Mouse (Mus musculus): ENCODE results near the gene Ctnnd2. TPM values are rescaled to one million over a fixed set of nuclear protein-coding genes. Genes with fewer than 3 reads are reported as not detected.

Ctnnd2 gene
- polyA plus RNA-seq, 1 experiment from 2014 or later = 4.3 TPM

DNA sequence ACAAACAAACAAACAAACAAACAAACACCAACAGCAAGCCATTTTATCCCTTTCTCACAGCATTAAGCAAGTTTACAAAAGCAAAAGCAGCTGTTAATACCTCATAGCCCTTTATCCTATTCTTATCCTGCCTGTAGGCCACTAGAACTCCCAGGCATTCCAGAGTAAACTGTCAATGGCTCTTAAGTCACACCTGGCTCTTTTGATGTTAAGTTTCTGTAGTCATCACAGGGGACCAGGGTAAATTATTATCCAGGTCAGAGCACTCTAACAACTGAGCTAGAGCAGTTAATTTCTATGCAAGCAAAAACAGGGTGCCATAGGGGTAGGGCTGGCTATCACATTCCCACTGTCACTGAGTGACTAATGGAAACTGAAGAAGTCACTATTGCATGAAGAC is 214.1 kb downstream of the Ctnnd2 start:
- peak; percentile 76 for DNase-seq (ENCODE audit: low spot score)
- Histone ChIP-seq H3K36me3 (ENCODE audit: insufficient read depth, low read length) (no peaks in the 10 kb centered on the region), H3K4me2 (replicated peaks; ENCODE audit: low read depth, low read length) (no peak overlapping the region), H3K9ac (replicated peaks; ENCODE audit: low read depth) (no peak overlapping the region), H3K4me1 (ENCODE audit: insufficient read depth, low read depth, low read length) (0 out of 2 replicates have a peak, but pooled peaks cover 3% of the 10 kb centered on the region), H3K27me3 (replicated peaks; ENCODE audit: insufficient read depth, low read length) (no peaks in the 10 kb centered on the region), H3K27ac (ENCODE audit: low read length) (peak overlapping the region; percentile 14; the same call in 1 of the 2 replicates), H3K9me3 (ENCODE audit: low read length) (no peaks in the 10 kb centered on the region), H3K4me3 (ENCODE audit: low read depth, low read length) (no peak overlapping the region)
- TF ChIP-seq EP300 (IDR thresholded peaks at IDR 0.05) (peak; percentile 95), CTCF (IDR thresholded peaks at IDR 0.05) (no peak)
- ATAC-seq = peak; percentile 70

DNA sequence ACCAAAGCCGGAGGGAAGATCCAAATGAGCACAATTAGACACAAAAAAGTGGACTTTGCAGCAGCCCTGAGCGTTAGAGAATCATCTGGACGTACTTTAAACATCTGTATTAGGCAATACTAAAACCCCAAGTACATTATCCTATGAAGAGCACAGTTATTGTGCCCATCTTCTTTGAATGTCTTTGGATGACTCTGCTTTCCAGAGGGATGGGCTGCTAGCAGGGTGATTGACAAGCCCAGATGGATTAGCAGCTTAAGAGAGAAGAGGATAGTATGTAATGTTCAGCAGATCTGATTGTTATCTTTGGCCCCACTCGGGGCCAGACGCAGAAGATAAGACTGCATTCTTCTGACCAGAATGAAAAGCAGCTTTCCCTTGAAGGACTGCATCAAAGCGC is 214.9 kb downstream of the Ctnnd2 start:
- no peak overlapping the region for H3K4me3 ChIP-seq (ENCODE audit: low read depth, low read length)
- no peak for DNase-seq (ENCODE audit: low spot score)
- H3K4me2 ChIP-seq (replicated peaks; ENCODE audit: low read depth, low read length) = no peak overlapping the region
- H3K9me3 ChIP-seq (ENCODE audit: low read length) = no peaks in the 10 kb centered on the region
- H3K4me1 ChIP-seq (ENCODE audit: insufficient read depth, low read depth, low read length) = 0 out of 2 replicates have a peak, but pooled peaks cover 3% of the 10 kb centered on the region
- H3K9ac ChIP-seq (replicated peaks; ENCODE audit: low read depth) = no peak overlapping the region
- no peaks in the 10 kb centered on the region for H3K27me3 ChIP-seq (replicated peaks; ENCODE audit: insufficient read depth, low read length)
- no peaks in the 10 kb centered on the region for H3K36me3 ChIP-seq (ENCODE audit: insufficient read depth, low read length)
- TF ChIP-seq CTCF (IDR thresholded peaks at IDR 0.05) = no peak
- no peak for TF ChIP-seq EP300 (IDR thresholded peaks at IDR 0.05)
- no peak for ATAC-seq
- 20% methylated on average over 6 of the region's 6 CpGs for WGBS
- no peak overlapping the region for H3K27ac ChIP-seq (ENCODE audit: low read length)

DNA sequence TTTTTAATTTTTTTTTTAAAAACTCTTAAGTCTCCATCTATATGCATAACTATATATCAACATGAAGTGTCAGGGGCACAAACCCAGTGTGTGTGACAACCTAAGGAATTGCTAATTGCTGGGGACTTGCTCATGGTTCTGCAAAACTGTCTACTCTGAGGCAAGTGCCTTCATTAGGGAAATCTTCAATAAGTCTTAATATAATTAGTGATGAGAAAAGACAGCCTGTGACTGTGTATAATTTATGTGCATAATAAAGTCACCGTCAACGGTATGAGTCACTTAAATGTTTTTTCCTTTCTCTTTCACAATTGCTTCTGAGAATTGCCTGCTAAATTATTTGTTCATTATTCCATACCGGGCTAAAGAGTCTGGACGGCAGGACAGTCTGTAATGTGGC is 228.7 kb downstream of the Ctnnd2 start:
- Histone ChIP-seq H3K4me3 (ENCODE audit: low read depth, low read length) (no peak overlapping the region), H3K4me1 (ENCODE audit: insufficient read depth, low read depth, low read length) (no peaks in the 10 kb centered on the region), H3K36me3 (ENCODE audit: insufficient read depth, low read length) (no peaks in the 10 kb centered on the region), H3K27me3 (replicated peaks; ENCODE audit: insufficient read depth, low read length) (no peaks in the 10 kb centered on the region), H3K4me2 (replicated peaks; ENCODE audit: low read depth, low read length) (no peak overlapping the region), H3K9me3 (ENCODE audit: low read length) (no peaks in the 10 kb centered on the region), H3K9ac (replicated peaks; ENCODE audit: low read depth) (no peak overlapping the region), H3K27ac (ENCODE audit: low read length) (no peak overlapping the region)
- WGBS = 78% methylated on average over 4 of the region's 4 CpGs
- ATAC-seq = no peak
- TF ChIP-seq EP300 (IDR thresholded peaks at IDR 0.05) (no peak), CTCF (IDR thresholded peaks at IDR 0.05) (no peak)
- no peak for DNase-seq (ENCODE audit: low spot score)

DNA sequence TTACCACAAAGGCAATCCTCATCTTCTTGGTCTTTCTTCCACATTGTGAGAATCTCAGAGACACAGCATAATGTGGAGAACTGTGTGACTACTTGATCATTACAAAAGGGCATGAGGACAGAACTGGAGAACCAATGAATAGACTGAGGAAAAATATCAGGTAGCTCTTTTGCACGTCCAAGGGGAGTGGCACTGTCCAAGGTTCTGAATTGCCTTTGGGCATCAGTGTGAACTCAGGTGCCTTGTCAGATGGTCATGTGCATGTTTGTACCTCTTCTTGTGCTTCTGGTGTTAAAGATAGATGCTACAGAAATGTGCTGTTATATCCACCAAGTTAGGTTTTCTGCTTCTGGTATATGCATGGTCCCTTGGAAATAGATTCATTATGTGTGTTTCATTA is 233.9 kb downstream of the Ctnnd2 start:
- 5% methylated on average over 1 of the region's 1 CpGs for WGBS
- no peaks in the 10 kb centered on the region for H3K9me3 ChIP-seq (ENCODE audit: low read length)
- H3K36me3 ChIP-seq (ENCODE audit: insufficient read depth, low read length) = no peaks in the 10 kb centered on the region
- no peak overlapping the region for H3K9ac ChIP-seq (replicated peaks; ENCODE audit: low read depth)
- no peak for ATAC-seq
- no peak overlapping the region for H3K27ac ChIP-seq (ENCODE audit: low read length)
- no peaks in the 10 kb centered on the region for H3K4me1 ChIP-seq (ENCODE audit: insufficient read depth, low read depth, low read length)
- no peaks in the 10 kb centered on the region for H3K27me3 ChIP-seq (replicated peaks; ENCODE audit: insufficient read depth, low read length)
- no peak overlapping the region for H3K4me3 ChIP-seq (ENCODE audit: low read depth, low read length)
- peak; percentile 14 for DNase-seq (ENCODE audit: low spot score)
- no peak overlapping the region for H3K4me2 ChIP-seq (replicated peaks; ENCODE audit: low read depth, low read length)
- no peak for TF ChIP-seq CTCF (IDR thresholded peaks at IDR 0.05)
- no peak for TF ChIP-seq EP300 (IDR thresholded peaks at IDR 0.05)

DNA sequence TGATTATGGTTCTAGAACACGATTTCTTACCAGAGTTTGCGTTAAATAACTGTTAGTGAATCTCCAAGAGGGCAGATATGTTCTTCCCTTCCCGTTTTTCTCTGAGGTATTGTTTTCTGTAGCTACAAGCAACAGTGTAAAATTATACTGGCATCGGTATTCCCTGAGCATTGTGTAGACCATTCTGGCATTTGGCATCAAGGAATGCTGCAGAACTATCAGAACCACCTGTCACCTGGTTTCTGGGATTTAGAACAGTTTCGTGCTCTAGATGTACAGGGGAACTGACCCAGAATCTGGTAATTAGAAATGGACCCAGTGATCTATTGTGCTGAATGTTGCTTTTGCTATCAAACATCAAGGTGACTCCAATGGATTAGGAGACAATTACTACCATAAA is 250.8 kb downstream of the Ctnnd2 start:
- 88% methylated on average over 5 of the region's 5 CpGs for WGBS
- TF ChIP-seq EP300 (IDR thresholded peaks at IDR 0.05) = no peak
- TF ChIP-seq CTCF (IDR thresholded peaks at IDR 0.05) = no peak

DNA sequence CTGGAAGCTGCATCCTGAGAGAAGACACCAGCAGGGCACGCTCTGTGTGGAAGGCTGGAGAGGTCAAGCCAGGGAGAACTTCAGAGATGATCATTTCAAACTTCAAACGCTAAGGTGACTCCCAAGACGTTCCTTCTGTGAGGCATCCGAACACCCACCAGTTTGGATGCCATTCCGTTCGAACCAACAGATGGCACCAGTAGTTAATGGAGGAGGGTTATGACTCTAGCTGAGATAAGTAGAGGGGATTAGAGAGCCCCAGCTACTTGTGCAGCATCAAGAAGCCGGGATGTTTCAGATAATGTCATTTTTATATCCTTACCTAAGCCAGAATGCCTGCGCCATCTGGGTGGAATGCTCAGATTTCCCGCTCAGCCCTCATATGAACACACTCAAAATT is 251.9 kb downstream of the Ctnnd2 start:
- Histone ChIP-seq H3K36me3 (ENCODE audit: insufficient read depth, low read length) (no peaks in the 10 kb centered on the region), H3K4me1 (ENCODE audit: insufficient read depth, low read depth, low read length) (no peaks in the 10 kb centered on the region), H3K27me3 (replicated peaks; ENCODE audit: insufficient read depth, low read length) (no peaks in the 10 kb centered on the region), H3K9me3 (ENCODE audit: low read length) (no peaks in the 10 kb centered on the region), H3K9ac (replicated peaks; ENCODE audit: low read depth) (no peak overlapping the region), H3K4me3 (ENCODE audit: low read depth, low read length) (no peak overlapping the region), H3K27ac (ENCODE audit: low read length) (no peak overlapping the region), H3K4me2 (replicated peaks; ENCODE audit: low read depth, low read length) (no peak overlapping the region)
- ATAC-seq (no peak), DNase-seq (ENCODE audit: low spot score) (no peak)
- TF ChIP-seq CTCF (IDR thresholded peaks at IDR 0.05) = no peak
- no peak for TF ChIP-seq EP300 (IDR thresholded peaks at IDR 0.05)
- 64% methylated on average over 9 of the region's 9 CpGs for WGBS

More for the DNA sequence above, 250.8 kb downstream of the Ctnnd2 start:
- H3K27ac ChIP-seq (ENCODE audit: low read length) = no peak overlapping the region
- no peak overlapping the region for H3K9ac ChIP-seq (replicated peaks; ENCODE audit: low read depth)
- no peak overlapping the region for H3K4me3 ChIP-seq (ENCODE audit: low read depth, low read length)
- no peaks in the 10 kb centered on the region for H3K4me1 ChIP-seq (ENCODE audit: insufficient read depth, low read depth, low read length)
- no peak overlapping the region for H3K4me2 ChIP-seq (replicated peaks; ENCODE audit: low read depth, low read length)
- ATAC-seq (no peak), DNase-seq (ENCODE audit: low spot score) (no peak)
- no peaks in the 10 kb centered on the region for H3K27me3 ChIP-seq (replicated peaks; ENCODE audit: insufficient read depth, low read length)
- no peaks in the 10 kb centered on the region for H3K9me3 ChIP-seq (ENCODE audit: low read length)
- no peaks in the 10 kb centered on the region for H3K36me3 ChIP-seq (ENCODE audit: insufficient read depth, low read length)

DNA sequence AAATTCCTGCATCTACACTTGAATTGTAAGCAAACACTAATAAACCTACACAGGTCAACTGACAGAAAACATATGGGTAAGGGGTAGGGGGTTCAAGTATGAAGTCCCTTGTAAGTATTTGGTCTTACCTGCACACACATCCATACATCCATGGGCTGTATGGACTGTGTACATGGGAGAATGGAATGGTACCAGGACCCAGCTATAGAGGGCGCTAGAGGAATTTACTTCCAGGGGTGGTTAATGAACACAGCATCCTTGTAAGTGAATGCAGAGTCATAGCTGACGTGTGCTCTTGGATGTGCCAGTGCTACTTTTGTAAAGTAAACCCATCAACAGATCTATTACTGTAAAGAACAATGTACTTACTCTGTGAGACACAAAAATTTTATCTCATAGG is 254.9 kb downstream of the Ctnnd2 start:
- DNase-seq (ENCODE audit: low spot score) = peak; percentile 21
- no peaks in the 10 kb centered on the region for H3K9me3 ChIP-seq (ENCODE audit: low read length)
- peak; percentile 67 for TF ChIP-seq CTCF (IDR thresholded peaks at IDR 0.05)
- TF ChIP-seq EP300 (IDR thresholded peaks at IDR 0.05) = no peak
- WGBS = 30% methylated on average over 2 of the region's 2 CpGs
- no peak overlapping the region for H3K27ac ChIP-seq (ENCODE audit: low read length)
- no peaks in the 10 kb centered on the region for H3K27me3 ChIP-seq (replicated peaks; ENCODE audit: insufficient read depth, low read length)
- H3K4me1 ChIP-seq (ENCODE audit: insufficient read depth, low read depth, low read length) = no peaks in the 10 kb centered on the region
- H3K4me3 ChIP-seq (ENCODE audit: low read depth, low read length) = no peak overlapping the region
- 0 out of 2 replicates have a peak, but pooled peaks have one; percentile 30 for ATAC-seq
- H3K36me3 ChIP-seq (ENCODE audit: insufficient read depth, low read length) = no peaks in the 10 kb centered on the region
- no peak overlapping the region for H3K4me2 ChIP-seq (replicated peaks; ENCODE audit: low read depth, low read length)
- no peak overlapping the region for H3K9ac ChIP-seq (replicated peaks; ENCODE audit: low read depth)

All from lung, postnatal 0 days (tissue).